Mouse (Mus musculus) intestine, embryonic 14.5 days (tissue): ENCODE measurements around the gene BC025446. TPM values are rescaled to one million over a fixed set of nuclear protein-coding genes. Genes with fewer than 3 reads are reported as not detected.

ENCODE experiments used
- ATAC-seq: fragments of 200-750 bp; cut with Nextera tagmentation; replicated peaks from 2 replicates; pipeline ENCODE4 v1.8.0; 2017; ENCODE audit warnings: low read depth, moderate number of reproducible peaks, moderate TSS enrichment, moderate library complexity; ENCODE audit not compliant: low FRiP score, low TSS enrichment
- DNase-seq: peaks from one replicate; pipeline ENCODE4 v3.0.0-alpha.2; 2018; ENCODE audit warnings: low spot score
- H3K27ac ChIP-seq: fragments of 300-500 bp; sonication (generic); 2 replicates; pipeline ENCODE4 v1.5.1; 2014; ENCODE audit warnings: low read depth, mild to moderate bottlenecking, control low read depth
- H3K27me3 ChIP-seq: fragments of 300-500 bp; sonication (generic); replicated peaks from 2 replicates; pipeline ENCODE4 v1.6.1; 2014; ENCODE audit warnings: low read length, control low read depth; ENCODE audit not compliant: control insufficient read depth, insufficient read depth
- H3K36me3 ChIP-seq: fragments of 300-500 bp; sonication (generic); 2 replicates; pipeline ENCODE4 v1.6.1; 2014; ENCODE audit warnings: low read length, control low read depth; ENCODE audit not compliant: control insufficient read depth, insufficient read depth
- H3K4me1 ChIP-seq: fragments of 300-500 bp; sonication (generic); replicated peaks from 2 replicates; pipeline ENCODE4 v1.6.1; 2014; ENCODE audit warnings: low read length, control low read depth, mixed read lengths; ENCODE audit not compliant: control insufficient read depth, insufficient read depth
- H3K4me2 ChIP-seq: fragments of 300-500 bp; sonication (generic); 2 replicates; pipeline ENCODE4 v1.6.1; 2014; ENCODE audit warnings: low read length
- H3K4me3 ChIP-seq: fragments of 300-500 bp; sonication (generic); 2 replicates; pipeline ENCODE4 v1.5.1; 2014; ENCODE audit warnings: low read depth, low read length, control low read depth, mixed read lengths
- H3K9ac ChIP-seq: fragments of 300-500 bp; sonication (generic); 2 replicates; pipeline ENCODE4 v1.6.1; 2014; ENCODE audit warnings: mild to moderate bottlenecking, low read length
- H3K9me3 ChIP-seq: fragments of 300-500 bp; sonication (generic); 2 replicates; pipeline ENCODE4 v1.6.1; 2016; ENCODE audit warnings: low read length, control low read depth; ENCODE audit not compliant: control insufficient read depth
- WGBS: fragments of 180-500 bp; shearing (Covaris S2); extraction: QIAGEN DNeasy Blood & Tissue Kit; methylation state at CpG from one replicate; pipeline ENCODE4 v1.1.7; 2014; 5-methylcytosine and 5-hydroxymethylcytosine counted together
- polyA plus RNA-seq: library from polyadenylated mRNA; unstranded; fragments of >200 nt; fragmentation: Nextera tagmentation; extraction: Ambion mirVana; gene quantifications from 2 replicates; pipeline ENCODE4 v1.2.1, GENCODE M21; 2014

BC025446 gene
- polyA plus RNA-seq, 1 experiment from 2014 or later, result 14.8 TPM

DNA sequence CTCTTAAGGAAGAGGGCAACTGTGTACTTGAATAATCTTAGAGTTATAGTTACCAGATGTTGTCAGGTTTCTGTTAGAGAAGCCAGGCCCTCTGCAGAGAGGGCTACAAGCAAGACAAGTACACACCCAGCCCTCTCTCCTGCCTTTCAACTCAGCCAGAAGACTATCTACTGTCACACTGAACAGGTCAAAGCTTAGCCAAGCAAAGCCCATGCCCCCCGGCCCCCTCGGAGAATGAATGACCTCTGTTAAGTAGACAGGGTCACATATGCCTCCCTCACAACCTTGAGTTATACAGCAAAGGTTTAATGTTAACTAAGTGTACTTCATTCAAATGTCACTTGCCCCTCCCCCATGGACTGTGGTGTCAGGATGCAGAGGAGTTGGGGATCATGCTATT is 24.4 kb downstream of the BC025446 start:
- no peak for DNase-seq
- H3K4me1 ChIP-seq, result no peaks in the 10 kb centered on the region

DNA sequence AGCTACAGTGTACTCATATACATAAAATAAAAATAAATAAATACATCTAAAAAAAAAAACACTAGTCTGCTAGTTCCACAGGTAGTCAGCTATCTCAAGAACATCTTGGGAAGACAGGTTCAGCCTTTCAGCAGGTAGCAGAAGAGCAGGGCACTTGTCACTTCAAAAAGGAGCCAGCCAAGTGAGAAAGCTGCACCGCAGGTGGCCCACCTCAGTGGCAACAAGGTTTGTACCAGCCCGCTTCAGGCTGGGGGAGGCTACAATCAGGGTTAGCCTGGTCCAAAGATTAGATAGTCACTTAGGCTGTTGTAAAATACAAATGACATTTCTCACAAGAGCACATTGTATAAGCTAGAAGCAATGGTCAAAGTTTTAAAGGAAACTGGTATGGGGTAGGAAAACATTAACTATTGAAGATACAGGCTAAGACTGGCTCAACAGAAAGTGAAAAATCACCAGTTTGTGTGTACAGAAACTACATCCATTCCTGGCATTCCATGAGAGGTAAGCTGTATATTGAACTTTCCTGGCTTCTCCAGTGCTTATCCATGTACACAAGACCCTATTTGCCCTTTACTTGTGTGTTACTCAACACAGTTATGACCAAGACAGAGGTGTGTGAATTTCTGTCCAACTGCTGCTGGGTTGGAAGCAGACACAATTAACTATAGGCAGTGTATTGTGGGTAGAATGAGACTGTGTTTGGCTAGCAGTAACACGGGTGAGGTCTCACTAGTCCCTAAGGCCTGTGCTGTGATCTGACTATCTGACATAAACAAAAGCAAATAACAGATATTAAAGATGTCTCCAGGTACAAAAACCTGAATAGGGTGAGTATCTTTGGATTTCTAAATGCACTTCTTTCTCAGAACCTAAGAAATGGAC is 26.8 kb downstream of the BC025446 start:
- ATAC-seq (0 out of 2 replicates have a peak, but pooled peaks have one; percentile 50), DNase-seq (peak; percentile 51)
- 57% methylated on average over 3 of the region's 3 CpGs for WGBS
- no peak overlapping the region for H3K27ac ChIP-seq
- H3K9ac ChIP-seq, result no peak overlapping the region
- H3K27me3 ChIP-seq, result no peaks in the 10 kb centered on the region
- no peaks in the 10 kb centered on the region for H3K36me3 ChIP-seq
- H3K9me3 ChIP-seq, result no peaks in the 10 kb centered on the region
- H3K4me2 ChIP-seq, result no peak overlapping the region
- no peaks in the 10 kb centered on the region for H3K4me1 ChIP-seq
- H3K4me3 ChIP-seq, result no peak overlapping the region

More for the DNA sequence above, 24.4 kb downstream of the BC025446 start:
- Histone ChIP-seq H3K36me3 (no peaks in the 10 kb centered on the region), H3K9ac (no peak overlapping the region), H3K27me3 (no peaks in the 10 kb centered on the region), H3K9me3 (no peaks in the 10 kb centered on the region), H3K27ac (no peak overlapping the region), H3K4me2 (no peak overlapping the region), H3K4me3 (no peak overlapping the region)
- 62% methylated on average over 2 of the region's 2 CpGs for WGBS
- ATAC-seq, result no peak

DNA sequence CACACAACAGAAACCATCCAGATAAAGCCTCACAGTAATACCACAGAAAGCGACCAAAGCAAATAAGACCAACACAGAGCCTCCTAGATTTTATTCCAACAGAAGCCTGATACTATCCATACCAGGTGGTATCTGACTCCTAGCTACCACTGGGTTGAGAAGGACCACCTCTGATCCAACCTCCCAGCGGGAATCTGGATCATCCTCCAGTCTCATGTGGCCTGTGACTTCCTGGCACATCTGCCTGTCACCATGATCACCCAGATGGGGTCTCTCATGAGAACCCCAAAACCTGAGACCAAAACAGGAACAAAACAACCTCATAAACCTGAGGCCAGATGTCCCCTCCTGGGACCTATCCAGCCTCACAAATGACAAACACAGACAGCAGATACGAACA is 38.5 kb downstream of the BC025446 start:
- H3K9me3 ChIP-seq, result no peaks in the 10 kb centered on the region
- no peak overlapping the region for H3K27ac ChIP-seq
- H3K4me1 ChIP-seq, result no peaks in the 10 kb centered on the region
- no peak for ATAC-seq
- H3K27me3 ChIP-seq, result no peaks in the 10 kb centered on the region
- 89% methylated on average over 3 of the region's 3 CpGs for WGBS
- H3K4me3 ChIP-seq, result no peak overlapping the region
- DNase-seq, result no peak
- H3K36me3 ChIP-seq, result no peaks in the 10 kb centered on the region
- H3K9ac ChIP-seq, result no peak overlapping the region
- no peak overlapping the region for H3K4me2 ChIP-seq

DNA sequence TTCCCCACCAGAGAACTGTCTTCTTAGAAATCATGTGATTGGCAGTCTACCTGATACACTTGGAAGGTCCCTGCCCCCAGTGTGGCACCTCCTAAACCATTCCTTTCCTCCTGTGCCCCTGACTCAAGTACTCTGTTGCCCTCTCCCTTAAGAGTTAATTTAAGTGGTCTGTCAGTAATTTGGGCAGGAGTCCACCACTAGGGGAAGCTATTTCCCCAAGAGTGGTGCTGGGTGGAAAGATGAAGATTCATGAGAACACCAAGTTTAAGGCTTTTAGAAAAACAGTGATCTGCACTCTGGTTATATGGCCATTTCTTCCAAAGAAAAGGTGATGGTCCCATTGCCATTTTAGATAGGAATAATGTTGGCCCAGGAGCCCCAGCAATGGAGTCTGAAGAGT is 49.7 kb downstream of the BC025446 start:
- Histone ChIP-seq H3K36me3 (no peaks in the 10 kb centered on the region), H3K9ac (no peak overlapping the region), H3K4me3 (no peak overlapping the region), H3K27me3 (no peaks in the 10 kb centered on the region), H3K27ac (no peak overlapping the region), H3K4me1 (no peaks in the 10 kb centered on the region), H3K4me2 (no peak overlapping the region), H3K9me3 (no peaks in the 10 kb centered on the region)
- no peak for ATAC-seq
- no peak for DNase-seq

DNA sequence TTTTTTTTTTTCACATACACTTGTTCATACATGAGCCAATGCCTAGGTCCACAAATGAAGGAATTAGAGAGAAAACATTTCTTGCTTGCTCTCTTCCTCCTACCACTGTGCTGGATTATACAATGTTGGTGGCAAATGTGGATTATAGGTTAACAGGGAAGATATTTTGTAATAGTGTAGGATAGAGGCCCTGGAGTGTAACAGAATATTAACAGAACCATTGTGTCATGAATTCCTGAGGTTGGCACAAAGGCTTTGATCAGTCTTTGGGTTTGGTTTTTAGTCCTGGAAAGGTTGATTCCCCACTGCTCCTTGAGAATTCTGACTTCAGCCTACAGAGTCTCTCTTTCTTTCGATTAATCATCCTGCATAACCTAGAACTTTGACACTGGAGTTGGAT is 50.5 kb downstream of the BC025446 start:
- DNase-seq (no peak), ATAC-seq (no peak)
- no peak overlapping the region for H3K27ac ChIP-seq
- no peaks in the 10 kb centered on the region for H3K27me3 ChIP-seq
- no peak overlapping the region for H3K4me2 ChIP-seq
- no peaks in the 10 kb centered on the region for H3K9me3 ChIP-seq
- H3K4me1 ChIP-seq, result no peaks in the 10 kb centered on the region
- no peak overlapping the region for H3K9ac ChIP-seq
- no peaks in the 10 kb centered on the region for H3K36me3 ChIP-seq
- 80% methylated on average over 1 of the region's 1 CpGs for WGBS
- H3K4me3 ChIP-seq, result no peak overlapping the region

DNA sequence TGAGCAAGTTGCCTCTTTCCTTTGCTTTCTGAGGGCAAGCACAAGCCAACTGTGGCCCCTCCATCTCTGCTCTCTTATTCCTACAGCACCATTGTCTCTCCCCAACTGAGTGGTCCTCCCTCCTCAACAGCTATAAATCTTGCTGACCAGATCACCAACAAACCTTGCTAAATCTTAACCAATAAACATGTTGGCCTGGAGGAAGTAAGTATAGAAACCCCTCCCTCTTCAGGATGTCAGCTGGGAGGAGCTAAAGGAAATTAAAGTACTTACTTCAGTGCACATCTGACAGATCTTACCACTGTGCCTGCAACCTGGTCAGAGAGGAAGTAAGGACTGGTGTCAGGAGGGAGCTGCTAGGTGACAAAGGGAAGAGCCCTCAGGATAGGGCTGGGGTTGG is 51.9 kb downstream of the BC025446 start, which contains the start of gene Ly6f:
Ly6f (plus strand) TSS at position 301 of the 400 bp plus-strand sequence.
- DNase-seq (no peak), ATAC-seq (no peak)
- H3K4me3 ChIP-seq, result no peak within 1 kb of the TSS
- no peak within 1 kb of the TSS for H3K27ac ChIP-seq
- no peaks in the 10 kb centered on the region for H3K9me3 ChIP-seq
- no peaks in the 10 kb centered on the region for H3K27me3 ChIP-seq
- H3K4me1 ChIP-seq, result no peaks in the 10 kb centered on the region
- H3K36me3 ChIP-seq, result no peaks in the 10 kb centered on the region
- no peak within 1 kb of the TSS for H3K9ac ChIP-seq
- no peak within 1 kb of the TSS for H3K4me2 ChIP-seq

DNA sequence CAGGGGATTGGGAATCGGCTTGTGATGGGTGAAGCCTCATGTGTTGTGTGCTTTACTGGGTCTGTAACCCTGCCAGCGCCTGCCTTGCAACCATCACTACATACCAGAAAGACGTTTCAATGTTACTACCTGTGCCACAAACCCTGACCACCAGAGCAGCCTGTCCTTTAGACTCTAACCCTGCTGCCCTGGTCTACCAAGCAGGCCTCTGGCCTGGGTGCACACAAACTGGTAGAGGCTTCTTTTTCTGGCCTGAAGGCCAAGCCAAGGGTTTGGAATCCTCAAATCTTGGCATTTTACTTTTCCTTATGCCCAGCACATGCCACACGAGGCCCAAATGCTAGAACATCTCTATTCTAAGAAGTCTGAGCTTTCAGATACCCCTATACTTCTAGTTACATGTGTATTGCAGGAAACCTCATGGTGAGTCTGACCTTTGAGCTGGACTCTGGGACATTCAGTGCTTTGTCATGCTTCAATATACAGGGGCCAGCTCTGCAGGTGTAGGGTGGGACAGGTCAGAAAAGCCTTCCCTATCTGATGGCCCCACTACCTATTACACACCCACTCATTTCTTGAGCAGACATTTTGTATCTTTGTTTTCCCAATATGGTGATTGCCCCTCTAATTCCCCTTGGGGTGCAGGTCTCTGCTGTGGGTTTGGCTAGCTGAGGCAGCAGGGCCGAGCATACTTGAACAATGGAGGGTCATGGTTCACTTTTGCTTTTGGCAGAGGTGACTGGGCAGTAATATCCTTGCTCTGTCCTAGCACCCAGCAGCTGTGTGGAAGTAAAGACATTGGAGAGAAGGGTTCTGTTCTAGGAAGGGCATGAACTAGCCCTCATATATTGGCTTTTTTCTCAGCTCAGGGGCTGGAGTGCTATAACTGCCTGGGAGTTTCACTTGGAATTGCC is 53.0 kb downstream of the BC025446 start:
- ATAC-seq, result no peak

DNA sequence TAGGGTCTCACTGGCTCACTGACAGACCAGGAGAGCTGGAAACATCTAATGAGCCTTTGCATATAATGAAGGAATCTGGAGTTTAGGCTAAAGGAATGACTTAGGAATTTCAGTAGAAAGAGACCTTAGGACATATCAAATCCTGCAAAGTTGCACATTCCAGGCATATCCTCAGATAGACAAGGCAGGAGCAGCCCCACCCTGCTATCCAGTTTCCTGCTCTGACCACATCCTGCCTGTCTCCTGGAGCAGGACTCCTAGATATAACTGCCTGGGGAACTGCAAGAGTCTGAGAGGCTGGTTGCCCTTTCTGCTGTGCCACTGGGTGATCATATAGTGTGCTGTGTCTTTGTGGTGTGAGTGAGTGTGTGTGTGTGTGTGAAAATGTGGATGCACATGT is 54.0 kb downstream of the BC025446 start:
- Histone ChIP-seq H3K4me2 (no peak overlapping the region), H3K4me3 (no peak overlapping the region), H3K27me3 (no peaks in the 10 kb centered on the region), H3K9me3 (no peaks in the 10 kb centered on the region), H3K27ac (no peak overlapping the region), H3K4me1 (no peaks in the 10 kb centered on the region), H3K36me3 (no peaks in the 10 kb centered on the region), H3K9ac (no peak overlapping the region)
- ATAC-seq, result no peak
- no peak for DNase-seq

More for the DNA sequence above, 53.0 kb downstream of the BC025446 start:
- Histone ChIP-seq H3K9ac (no peak overlapping the region), H3K27me3 (no peaks in the 10 kb centered on the region), H3K27ac (no peak overlapping the region), H3K9me3 (no peaks in the 10 kb centered on the region), H3K36me3 (no peaks in the 10 kb centered on the region), H3K4me1 (no peaks in the 10 kb centered on the region), H3K4me3 (no peak overlapping the region), H3K4me2 (no peak overlapping the region)
- DNase-seq, result no peak
- 80% methylated on average over 5 of the region's 5 CpGs for WGBS
